Comparison of ENCODE assay signal across 10 mouse cellular contexts in the genomic region with DNA sequence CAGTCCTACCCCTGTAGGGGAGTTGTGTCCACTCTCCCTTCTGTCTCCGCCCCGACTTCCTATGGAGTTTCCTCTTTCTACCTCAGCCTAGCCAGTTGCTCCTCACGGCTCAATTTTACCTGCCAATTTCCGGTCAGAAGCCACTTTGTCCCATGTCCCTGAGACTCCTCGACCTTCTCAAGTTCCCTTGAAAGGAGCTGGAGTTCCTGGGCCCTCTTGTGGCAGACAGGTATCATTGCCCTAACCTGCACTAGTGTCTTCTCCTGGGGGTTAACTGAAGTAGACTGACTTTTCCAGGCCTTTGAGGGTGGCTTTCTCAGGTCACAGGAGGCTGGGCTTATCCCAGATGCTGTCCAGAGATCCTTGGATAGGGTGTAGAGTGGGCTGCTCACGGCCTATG.
A peak's percentile ranks its signal among the peaks of the same experiment; 100 is the strongest.
DNase-seq lines count a peak whose midpoint lies in the region; ATAC-seq and TF ChIP-seq lines count a peak whose summit lies in the region.
"Had no signal": no experiment of that assay in that cellular context is flagged by ENCODE, and none has a peak within 500 bp of the region (broad histone marks: within the 10 kb centered on the region; RNA-seq: fewer than 3 reads in every experiment).

No protein-coding gene starts in this region.

- 56% methylated on average over 6 of the region's 6 CpGs for WGBS in forebrain, postnatal 0 days
- 58% methylated on average over 6 of the region's 6 CpGs for WGBS in forebrain, embryonic 14.5 days
- 59% methylated on average over 6 of the region's 6 CpGs for WGBS in midbrain, postnatal 0 days
- 51% methylated on average over 6 of the region's 6 CpGs for WGBS in midbrain, embryonic 10.5 days

- H3K9me3 ChIP-seq in forebrain, postnatal 0 days (ENCODE audit: low read length): no peaks in the 10 kb centered on the region
- no peaks in the 10 kb centered on the region for H3K9me3 ChIP-seq in forebrain, embryonic 14.5 days (replicated peaks; ENCODE audit: control insufficient read depth, low read length)
- no peaks in the 10 kb centered on the region for H3K9me3 ChIP-seq in midbrain, postnatal 0 days (ENCODE audit: low read length)
- H3K9me3 ChIP-seq in midbrain, embryonic 10.5 days (replicated peaks): no peaks in the 10 kb centered on the region
- H3K9me3 ChIP-seq: embryonic facial prominence, embryonic 15.5 days had no signal

- H3K4me1 ChIP-seq in forebrain, postnatal 0 days (ENCODE audit: insufficient read depth): no peaks in the 10 kb centered on the region
- no peaks in the 10 kb centered on the region for H3K4me1 ChIP-seq in forebrain, embryonic 14.5 days (ENCODE audit: control insufficient read depth, insufficient read depth, low read length)
- no peaks in the 10 kb centered on the region for H3K4me1 ChIP-seq in midbrain, postnatal 0 days (ENCODE audit: insufficient read depth, low read length)
- H3K4me1 ChIP-seq in midbrain, embryonic 10.5 days: peaks cover 12% of the 10 kb centered on the region

- TF ChIP-seq CTCF in forebrain, postnatal 0 days (IDR thresholded peaks at IDR 0.05; ENCODE audit: low read depth): peak; percentile 60
- TF ChIP-seq CTCF in midbrain, postnatal 0 days (IDR thresholded peaks at IDR 0.05): peak; percentile 71

- no peak for DNase-seq in forebrain, postnatal 0 days
- no peak for DNase-seq in forebrain, embryonic 14.5 days (ENCODE audit: low spot score)
- DNase-seq in midbrain, postnatal 0 days (ENCODE audit: low spot score): peak; percentile 20
- no peak for DNase-seq in midbrain, embryonic 10.5 days (ENCODE audit: low spot score)
- peak; percentile 23 for DNase-seq in naive thymus-derived CD4-positive, alpha-beta T cell, adult 2 months (ENCODE audit: low read depth)
- DNase-seq in urinary bladder, postnatal 4 days (ENCODE audit: low spot score in 2 of 2): no peak
- DNase-seq in yolk sac, embryonic 10.5 days (ENCODE audit: low spot score): no peak

- no peak overlapping the region for H3K4me3 ChIP-seq in forebrain, postnatal 0 days (ENCODE audit: low read depth, low read length)
- H3K4me3 ChIP-seq in forebrain, embryonic 14.5 days (ENCODE audit: low read depth, low read length): no peak overlapping the region
- H3K4me3 ChIP-seq in midbrain, postnatal 0 days (ENCODE audit: low read depth, low read length): no peak overlapping the region
- no peak overlapping the region for H3K4me3 ChIP-seq in midbrain, embryonic 10.5 days
- H3K4me3 ChIP-seq: embryonic facial prominence, embryonic 15.5 days had no signal

- H3K27me3 ChIP-seq in forebrain, postnatal 0 days (ENCODE audit: insufficient read depth, low read length): no peaks in the 10 kb centered on the region
- H3K27me3 ChIP-seq in forebrain, embryonic 14.5 days (replicated peaks; ENCODE audit: control insufficient read depth, insufficient read depth, low read length): no peaks in the 10 kb centered on the region
- no peaks in the 10 kb centered on the region for H3K27me3 ChIP-seq in midbrain, postnatal 0 days (ENCODE audit: insufficient read depth, low read length)
- peaks cover 19% of the 10 kb centered on the region; the same call in 1 of the 2 replicates for H3K27me3 ChIP-seq in midbrain, embryonic 10.5 days (ENCODE audit: low read depth, poor library complexity, severe bottlenecking)

- H3K27ac ChIP-seq in forebrain, postnatal 0 days (ENCODE audit: low read depth, low read length): no peak overlapping the region
- no peak overlapping the region for H3K27ac ChIP-seq in forebrain, embryonic 14.5 days (ENCODE audit: low read depth, low read length)
- no peak overlapping the region for H3K27ac ChIP-seq in midbrain, postnatal 0 days (ENCODE audit: low read depth, low read length)
- no peak overlapping the region for H3K27ac ChIP-seq in midbrain, embryonic 10.5 days (replicated peaks)
- H3K27ac ChIP-seq: embryonic facial prominence, embryonic 15.5 days; macrophage had no signal

- H3K36me3 ChIP-seq in forebrain, postnatal 0 days (ENCODE audit: insufficient read depth): no peaks in the 10 kb centered on the region
- no peaks in the 10 kb centered on the region for H3K36me3 ChIP-seq in forebrain, embryonic 14.5 days (ENCODE audit: control insufficient read depth, insufficient read depth, low read length)
- H3K36me3 ChIP-seq in midbrain, postnatal 0 days (ENCODE audit: insufficient read depth, low read length): no peaks in the 10 kb centered on the region
- no peaks in the 10 kb centered on the region for H3K36me3 ChIP-seq in midbrain, embryonic 10.5 days
- H3K36me3 ChIP-seq: embryonic facial prominence, embryonic 15.5 days had no signal

- H3K4me2 ChIP-seq in forebrain, postnatal 0 days (ENCODE audit: low read depth): no peak overlapping the region
- no peak overlapping the region for H3K4me2 ChIP-seq in forebrain, embryonic 14.5 days (ENCODE audit: low read length)
- no peak overlapping the region for H3K4me2 ChIP-seq in midbrain, postnatal 0 days (ENCODE audit: low read depth, low read length, poor library complexity, severe bottlenecking)
- H3K4me2 ChIP-seq: embryonic facial prominence, embryonic 15.5 days had no signal

- no peak overlapping the region for H3K9ac ChIP-seq in forebrain, postnatal 0 days
- H3K9ac ChIP-seq in forebrain, embryonic 14.5 days (ENCODE audit: low read length): no peak overlapping the region
- H3K9ac ChIP-seq in midbrain, postnatal 0 days (replicated peaks; ENCODE audit: low read length, poor library complexity, severe bottlenecking): no peak overlapping the region
- H3K9ac ChIP-seq: embryonic facial prominence, embryonic 15.5 days had no signal

- no peak for ATAC-seq in forebrain, postnatal 0 days
- no peak for ATAC-seq in forebrain, embryonic 14.5 days
- no peak for ATAC-seq in midbrain, postnatal 0 days (ENCODE audit: low FRiP score)
- peak; percentile 52; the same call in 1 of the 2 replicates for ATAC-seq in granulocyte monocyte progenitor cell, adult 5-6 weeks (replicated peaks; ENCODE audit: poor library complexity, severe bottlenecking)

Comparison
In these comparisons a context has a peak if more than half of its experiments do, and no peak if none do; other contexts are left out.
1. DNase-seq: peak in midbrain, postnatal 0 days (single experiment) and naive thymus-derived CD4-positive, alpha-beta T cell, adult 2 months (single experiment); none in forebrain, postnatal 0 days (single experiment), forebrain, embryonic 14.5 days (single experiment), midbrain, embryonic 10.5 days (single experiment), urinary bladder, postnatal 4 days (0 of 2) and yolk sac, embryonic 10.5 days (single experiment).